Mouse (Mus musculus): ENCODE measurements around the gene Brd7.

Brd7 gene

DNA sequence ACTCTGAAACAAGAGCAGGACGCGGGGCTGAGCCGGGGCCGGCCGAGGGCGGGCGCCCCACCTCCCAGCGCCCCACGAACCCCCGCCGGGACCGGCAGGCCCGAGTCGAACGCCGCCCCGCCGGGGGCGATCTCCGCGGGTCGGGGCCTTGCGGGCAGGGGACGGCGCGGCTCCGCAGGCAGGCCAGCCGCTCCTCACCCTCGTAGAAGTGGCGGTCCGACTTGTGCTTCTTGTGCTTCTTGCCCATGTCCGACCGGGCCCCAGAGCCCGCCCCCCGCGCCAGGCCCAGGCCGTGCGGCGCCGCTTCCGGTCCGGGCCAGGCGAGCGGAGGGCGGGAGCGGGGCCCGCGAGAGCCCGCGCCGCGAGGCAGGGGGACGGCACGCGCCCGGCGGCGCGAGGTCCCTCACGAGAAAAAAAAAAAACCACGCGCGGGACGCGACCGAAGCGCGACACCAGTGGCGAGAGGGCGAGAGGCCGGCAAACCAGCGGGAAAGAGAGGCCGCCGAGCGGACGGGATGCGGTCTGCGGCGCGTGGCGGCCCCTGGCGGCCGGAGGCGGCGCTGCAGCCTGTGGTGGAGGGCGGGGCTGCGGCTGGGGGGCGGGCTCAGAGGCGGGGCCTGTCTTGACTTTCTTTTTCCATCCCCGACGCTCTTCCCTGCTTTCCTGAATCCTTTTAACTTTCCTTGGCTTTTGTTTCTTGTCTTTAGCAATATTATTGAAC, at the start of gene Brd7:
Brd7 (minus strand) TSS at position 487 of the 721 bp plus-strand sequence.
- peak; percentile 64 for DNase-seq

GRCm38 (mm10) chr8:88411461-88411860, 49.5 kb upstream of the Brd7 start:
- no peak for DNase-seq

DNA sequence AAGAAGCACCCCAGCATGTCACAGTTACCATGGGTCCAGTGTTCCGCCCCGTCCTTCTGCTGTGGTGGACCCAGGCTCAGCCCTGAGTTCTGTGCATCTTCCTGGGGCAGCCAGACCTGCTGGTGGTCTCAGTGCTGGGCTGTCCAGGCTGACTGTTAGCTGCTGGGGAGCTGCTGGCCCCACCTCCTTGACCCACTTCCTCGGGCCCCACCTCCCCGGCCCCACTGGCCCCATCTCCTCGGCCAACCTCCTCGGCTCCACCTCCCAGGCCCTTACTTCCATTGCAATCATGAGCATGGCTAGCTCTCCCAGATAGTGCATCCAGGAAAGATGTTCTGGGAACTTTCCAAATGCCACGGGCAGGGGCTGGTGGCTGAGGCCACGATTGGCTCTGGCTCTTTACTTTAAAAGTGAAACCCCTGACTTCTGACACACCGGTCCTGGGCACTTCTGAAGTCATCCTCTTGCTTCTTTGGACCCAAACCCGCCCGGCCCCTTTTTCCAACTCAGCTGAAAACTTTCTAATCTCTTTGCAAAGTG, 47.5 kb upstream of the Brd7 start:
- no peak for DNase-seq

DNA sequence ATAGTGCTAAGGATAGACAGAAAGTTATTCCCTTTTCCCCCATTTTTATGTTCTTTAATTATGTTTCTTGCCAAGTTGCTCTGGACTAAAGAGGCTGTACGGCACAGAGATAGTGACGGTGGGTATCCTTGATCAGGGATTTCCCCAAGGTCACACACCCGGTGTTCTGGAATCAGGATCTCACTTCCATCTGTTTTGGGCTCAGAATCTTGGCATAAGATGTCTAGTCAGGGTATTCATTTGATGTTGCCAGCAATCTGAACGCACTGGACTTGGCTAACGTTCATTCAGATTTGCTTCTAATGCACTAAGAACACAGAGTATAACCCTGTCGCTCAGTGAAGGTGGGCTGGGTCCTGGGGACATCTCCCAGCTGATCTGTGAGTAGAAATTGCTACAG, 45.7 kb upstream of the Brd7 start:
- no peak for DNase-seq

DNA sequence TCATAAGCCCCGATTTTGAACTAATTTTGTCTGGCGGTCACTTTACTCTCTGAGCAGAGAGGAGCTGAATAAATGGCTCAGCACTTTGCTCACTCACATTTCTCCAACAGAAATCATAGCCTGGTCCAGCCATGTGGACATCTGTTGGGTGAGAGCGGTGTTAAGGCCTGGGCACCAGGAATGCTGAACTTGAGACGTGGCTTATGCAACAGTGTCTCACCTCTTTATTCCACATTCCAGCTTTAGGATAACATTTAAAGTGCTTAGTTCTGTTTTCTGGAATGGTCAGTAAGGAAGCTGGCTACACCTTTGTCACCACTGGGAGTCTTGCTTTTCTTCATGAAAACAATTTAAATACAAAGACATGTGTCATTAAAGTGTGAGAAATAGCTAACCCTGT, 36.1 kb upstream of the Brd7 start:
- DNase-seq, result no peak

DNA sequence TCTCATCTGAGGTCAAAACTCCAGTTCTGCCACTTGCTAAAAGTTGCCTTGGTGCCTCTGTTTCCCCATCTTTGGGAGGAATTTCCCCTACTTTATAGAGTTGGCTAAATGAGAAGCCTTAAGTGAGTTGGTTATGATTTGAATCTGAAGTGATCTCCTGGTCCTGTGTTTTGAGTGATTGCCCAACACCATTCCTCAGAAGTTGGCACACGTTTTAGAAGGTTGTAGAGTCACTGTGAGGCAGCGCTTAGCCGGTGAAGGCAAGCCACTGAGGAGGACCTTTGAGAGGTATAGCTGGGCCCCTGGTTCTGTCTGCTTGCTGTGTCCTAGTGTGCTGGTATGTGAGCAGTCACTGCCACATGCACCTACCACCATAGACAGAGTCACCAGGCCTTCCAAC, 31.3 kb upstream of the Brd7 start:
- DNase-seq, result no peak

- DNase-seq, result no peak
Measured at GRCm38 (mm10) chr8:88390749-88391148, 28.8 kb upstream of the Brd7 start.

DNA sequence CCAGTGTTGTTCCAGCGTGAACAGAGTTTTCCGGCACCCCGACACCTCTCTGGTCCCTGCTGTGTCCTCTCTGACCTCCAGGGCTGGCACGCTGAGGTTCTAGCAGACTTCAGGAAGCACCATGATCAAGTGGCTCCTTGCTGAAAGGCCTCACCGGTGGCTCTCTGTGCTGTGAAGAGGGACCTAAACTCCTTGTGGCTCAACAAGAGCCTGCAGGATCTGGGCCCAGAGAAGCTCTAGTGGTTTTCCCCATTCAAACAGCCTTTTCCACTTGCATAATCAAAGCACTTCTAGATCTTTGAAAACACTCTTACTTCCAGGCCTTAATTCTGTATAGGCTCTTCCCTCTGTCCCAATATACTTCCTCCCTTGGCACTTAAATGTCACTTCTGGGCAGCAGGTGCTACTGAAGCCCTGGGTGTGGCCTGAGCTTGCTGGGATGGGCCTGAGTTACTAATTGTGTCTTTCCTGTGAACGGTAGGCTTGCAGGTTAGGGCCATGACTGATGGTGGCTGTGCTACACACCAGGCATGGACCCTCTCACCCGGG, 26.8 kb upstream of the Brd7 start:
- DNase-seq, result no peak

DNA sequence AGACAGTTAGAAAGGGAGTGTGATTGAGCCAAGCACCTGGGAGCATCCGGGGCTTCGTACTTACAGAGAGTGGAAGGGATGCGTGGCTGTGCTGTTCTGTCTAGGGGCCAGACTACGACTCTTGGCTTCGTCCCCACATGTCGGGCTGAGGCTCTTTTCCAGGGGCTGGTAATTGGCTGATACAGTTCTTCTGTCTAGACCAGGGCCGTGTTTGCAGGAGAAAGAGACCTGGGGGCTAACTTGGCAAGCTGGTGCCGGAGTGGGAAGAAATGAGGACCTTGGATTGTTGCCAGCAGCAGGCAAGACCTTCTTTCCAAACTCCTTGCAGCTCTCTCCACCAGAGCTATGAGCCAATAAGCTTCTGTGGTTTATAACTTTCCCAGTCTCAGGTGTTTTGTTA, 25.9 kb upstream of the Brd7 start:
- no peak for DNase-seq

GRCm38 (mm10) chr8:88383164-88383556, 21.2 kb upstream of the Brd7 start:
- DNase-seq, result no peak

DNA sequence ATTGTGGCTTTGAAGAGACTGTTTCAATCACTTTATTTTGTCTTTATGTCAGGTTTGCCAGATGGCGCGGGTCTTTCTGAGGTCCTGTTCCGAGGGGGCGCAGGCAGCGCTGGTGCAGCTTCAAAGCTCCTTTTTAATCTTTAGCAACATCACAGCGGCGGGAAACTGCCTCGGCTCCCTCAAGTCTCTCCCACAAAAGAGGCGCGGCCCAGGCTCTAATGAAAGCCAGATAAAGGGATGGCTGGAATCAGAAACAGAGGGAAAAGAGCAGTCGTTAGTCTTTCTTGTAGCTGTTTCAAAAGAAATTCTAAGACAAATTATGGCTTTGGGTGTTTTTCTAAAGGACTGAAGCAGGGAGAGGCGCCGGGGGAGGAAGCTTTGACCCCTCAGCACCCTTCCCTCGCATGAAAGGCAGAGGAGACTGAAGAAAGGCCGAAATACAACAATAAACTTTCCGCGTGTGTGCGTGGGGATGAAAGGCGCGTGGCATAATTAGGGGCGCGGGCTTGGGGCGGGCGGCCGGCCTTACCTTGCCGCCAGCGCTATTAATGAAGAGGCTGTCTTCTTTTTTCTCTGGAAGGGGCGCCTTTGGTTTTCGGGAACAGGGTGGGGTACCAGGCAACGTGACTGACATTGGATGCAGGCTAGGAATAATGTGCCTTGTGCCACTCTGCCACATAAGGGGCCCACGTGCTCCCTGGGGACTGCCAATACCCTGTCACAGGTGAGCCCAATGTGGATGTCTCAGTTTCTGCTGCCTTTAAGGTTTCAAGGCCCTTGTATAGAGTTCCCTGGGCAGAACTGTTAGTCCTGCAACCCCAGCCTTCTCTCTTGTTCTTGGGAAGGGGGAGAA, 20.5 kb upstream of the Brd7 start:
- DNase-seq, result no peak

DNA sequence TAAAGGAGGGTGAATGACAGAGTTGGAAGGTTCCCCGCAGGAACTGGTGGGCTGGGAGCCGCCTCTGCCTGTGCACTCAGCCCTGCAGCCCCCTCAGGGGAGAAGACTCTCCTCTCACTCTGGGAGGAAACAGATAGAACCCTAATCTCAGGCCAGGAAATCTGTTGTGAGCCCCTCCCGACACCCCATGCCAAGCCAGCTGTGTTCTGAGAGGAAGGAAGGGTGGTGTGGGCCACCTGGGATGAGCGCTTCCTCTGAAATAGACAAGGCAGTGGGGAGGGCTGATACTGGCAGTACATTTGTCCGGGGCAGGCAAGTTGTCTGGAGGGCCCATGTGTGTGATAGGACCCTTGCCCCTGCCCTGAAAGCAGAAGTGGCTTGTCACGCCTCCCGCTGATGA, 18.5 kb upstream of the Brd7 start:
- DNase-seq, result no peak

DNA sequence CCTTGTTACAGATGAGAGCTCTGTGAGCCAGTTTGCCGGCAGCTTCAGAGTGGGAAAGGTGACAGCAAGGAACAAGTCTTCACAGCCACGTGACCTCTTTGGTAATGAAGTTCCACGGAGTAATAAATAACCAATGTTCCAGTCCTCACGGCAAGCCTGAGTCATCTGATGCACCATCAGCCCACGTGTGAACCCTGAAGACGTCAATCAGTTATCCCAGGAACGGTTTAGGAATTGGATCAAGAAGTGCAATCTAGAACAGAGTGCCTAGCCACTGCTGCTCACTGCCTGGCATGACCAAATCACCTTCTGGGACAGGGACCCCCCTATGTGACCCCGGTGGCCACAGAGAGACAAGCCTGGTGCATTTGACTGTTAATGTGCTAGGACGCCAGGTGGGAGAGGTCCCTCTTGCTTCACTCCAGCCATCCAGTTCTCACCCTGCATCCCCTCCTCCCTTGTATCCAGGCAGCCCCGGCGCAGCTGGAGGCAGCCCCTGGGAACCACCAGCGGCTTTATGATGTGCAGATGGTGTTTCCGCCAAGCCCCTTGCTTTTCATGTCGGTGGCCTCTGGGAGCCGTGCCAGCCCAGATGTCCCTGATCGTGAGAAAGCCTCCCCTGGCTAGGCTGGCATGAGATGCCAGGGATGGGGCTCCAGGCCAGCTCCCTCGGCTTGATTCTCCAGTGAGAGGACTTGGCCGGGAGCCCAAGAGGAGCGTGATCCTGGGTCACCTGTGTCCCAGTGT, 15.0 kb upstream of the Brd7 start:
- DNase-seq, result peak; percentile 21

DNA sequence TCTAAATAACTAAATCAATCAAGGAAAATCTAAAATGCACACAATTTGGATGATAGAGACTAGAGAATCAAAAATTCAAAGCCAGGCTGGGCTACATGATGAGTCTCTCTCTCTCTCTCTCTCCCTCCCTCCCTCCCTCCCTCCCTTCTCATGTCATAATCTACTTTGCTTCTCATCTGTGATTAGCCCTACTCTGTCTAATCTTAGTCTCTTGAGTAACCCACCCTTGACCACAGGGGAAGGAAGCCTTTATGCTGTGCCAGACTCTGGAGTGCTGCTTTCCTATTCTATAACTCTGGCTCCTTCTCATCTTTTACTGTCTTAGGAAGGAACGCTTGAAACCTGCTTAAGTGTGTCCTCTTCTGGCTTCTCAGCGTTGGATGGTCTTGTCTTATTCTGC, 9.5 kb upstream of the Brd7 start:
- DNase-seq, result no peak

- no peak for DNase-seq
Measured at GRCm38 (mm10) chr8:88369805-88370204, 7.8 kb upstream of the Brd7 start.

DNA sequence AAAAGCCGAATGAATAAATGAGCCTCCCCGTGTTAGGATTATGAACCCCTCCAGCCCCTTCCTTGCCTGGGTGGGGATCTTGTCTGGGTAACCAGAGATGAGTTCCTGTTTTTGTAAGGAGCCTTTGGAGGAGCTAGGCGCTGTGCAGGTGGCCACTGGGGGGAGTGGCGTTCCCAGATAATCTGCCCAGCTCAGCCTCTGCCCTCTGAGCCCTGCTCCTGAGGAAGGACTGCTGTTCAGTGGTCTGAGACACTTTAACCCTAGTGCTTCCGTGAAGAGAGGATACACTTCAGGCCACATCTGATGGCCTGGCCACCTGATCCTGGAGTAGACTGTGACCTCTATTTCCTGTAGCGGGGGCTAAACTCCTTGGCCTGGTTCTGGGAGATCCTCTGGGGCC, 7.2 kb upstream of the Brd7 start:
- DNase-seq, result no peak

GRCm38 (mm10) chr8:88362446-88363150, 604 bp upstream of the Brd7 start:
- DNase-seq, result no peak

DNA sequence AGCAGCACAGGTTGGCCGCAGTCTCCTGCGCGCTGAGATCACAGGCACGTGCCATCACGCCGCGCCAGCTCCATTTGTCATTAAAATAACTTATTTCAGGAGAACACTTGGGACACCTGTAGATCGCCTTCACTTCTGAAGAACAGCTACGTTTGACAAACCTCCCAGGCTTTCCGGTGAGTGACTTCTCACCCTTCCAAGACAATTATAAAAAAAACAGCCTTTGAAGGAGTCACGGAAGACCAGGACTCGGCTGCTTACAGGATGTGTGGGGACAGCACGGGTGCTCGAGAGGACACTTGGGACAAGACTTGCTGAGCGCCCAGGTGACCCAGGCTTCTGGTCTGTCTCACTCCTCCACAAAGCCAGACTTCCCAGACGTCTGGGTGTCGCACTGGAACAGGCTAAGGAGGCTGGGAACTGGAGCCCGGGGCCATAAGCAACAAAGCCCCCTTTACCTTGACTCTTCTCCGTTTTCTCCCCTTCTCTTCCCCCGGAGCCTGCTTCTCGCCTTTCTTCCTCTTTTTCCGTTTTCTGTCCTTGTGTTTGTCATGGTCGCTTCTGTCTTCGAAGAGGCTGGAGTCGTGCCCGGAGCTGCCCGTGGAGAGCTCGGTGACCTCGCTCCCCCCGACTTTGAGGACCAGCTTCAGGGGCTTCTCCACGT, 818 bp downstream of the Brd7 start:
- DNase-seq, result peak; percentile 7

DNA sequence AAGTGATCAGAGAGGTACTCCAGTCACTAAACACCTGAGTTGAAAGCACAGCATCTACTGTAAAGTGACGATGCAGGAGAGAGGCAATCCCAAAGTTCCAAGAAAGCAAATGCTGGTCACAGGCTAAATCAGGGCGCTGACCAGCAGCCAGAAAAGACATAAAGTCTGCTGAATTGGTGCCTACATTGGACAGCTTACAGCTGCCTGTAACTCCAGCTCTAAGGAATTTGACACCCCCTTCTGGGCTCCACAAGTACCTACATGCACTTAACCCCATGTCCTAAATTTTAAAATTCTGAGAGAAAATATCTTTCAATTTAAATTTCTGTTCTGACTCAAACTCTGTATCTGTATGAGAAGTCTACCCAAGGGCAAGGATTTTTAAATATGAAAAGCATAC, 2.0 kb downstream of the Brd7 start:
- DNase-seq, result no peak

DNA sequence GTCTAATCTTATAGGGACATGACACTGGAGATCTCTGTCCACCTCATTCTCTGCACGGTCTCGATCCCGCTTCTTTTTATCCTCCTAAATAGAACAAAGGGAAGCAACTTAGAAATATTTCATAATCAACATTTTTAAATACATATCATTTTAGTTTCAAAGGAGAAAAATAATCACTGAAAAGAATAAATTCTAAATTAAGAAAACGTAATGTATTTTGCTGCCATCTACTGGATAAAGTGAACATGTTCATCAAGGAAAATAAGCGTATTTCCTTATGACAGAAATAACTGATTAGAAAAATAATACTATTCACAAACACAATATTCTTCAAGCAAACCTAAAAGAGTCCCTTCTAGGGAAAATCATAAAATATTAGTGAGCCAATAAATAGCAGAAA, 4.0 kb downstream of the Brd7 start:
- no peak for DNase-seq

- DNase-seq, result no peak
Measured at GRCm38 (mm10) chr8:88357226-88357933, 4.6 kb downstream of the Brd7 start.

Data from layer of hippocampus, adult 9-11 months (tissue).